Mouse (Mus musculus) stomach, postnatal 0 days (tissue): ENCODE data around the gene Apobr.
A peak's percentile ranks its signal among the peaks of the same experiment; 100 is the strongest.

Source experiments
- CTCF ChIP-seq: IDR thresholded peaks from 2 replicates; pipeline ENCODE4 v1.5.1; 2016; ENCODE audit warnings: antibody characterized with exemption, low read depth, mild to moderate bottlenecking, moderate library complexity
- EP300 ChIP-seq: optimal IDR thresholded peaks from 2 replicates; pipeline ENCODE3; 2016; ENCODE audit warnings: antibody characterized with exemption

DNA sequence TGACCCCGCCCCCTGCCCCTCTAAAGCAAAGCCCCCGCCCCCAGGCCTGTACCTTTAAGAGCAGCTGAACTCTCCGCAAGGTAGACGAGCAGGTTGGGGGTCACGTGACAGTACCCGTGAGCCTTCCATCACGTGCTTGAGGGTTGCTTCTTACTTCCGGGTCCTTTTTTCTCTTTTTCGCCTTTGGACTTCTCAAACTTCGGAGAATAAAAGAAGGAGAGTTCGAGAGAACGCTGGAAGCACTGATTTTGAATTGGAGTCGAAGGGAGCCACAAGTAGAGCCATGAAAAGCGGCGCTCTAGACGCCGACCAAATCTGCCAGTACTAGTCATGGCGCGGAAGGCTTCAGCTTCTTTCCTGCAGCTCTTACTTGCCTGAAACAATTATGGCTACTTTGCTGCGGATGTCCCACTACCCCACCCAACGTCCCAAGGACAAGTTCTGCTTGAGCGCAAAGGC, 1.5 kb upstream of the Apobr start:
- TF ChIP-seq CTCF (0 out of 2 replicates have a peak, but pooled peaks have one; percentile 1), EP300 (no peak)
